Comparison of ENCODE assay signal across 1 mouse cellular context in genomic region chr4:43266623-43267322, GRCm38 (mm10).
TF ChIP-seq lines count a peak whose summit lies in the region.

TSS of gene Atp8b5 (plus strand) at chr4:43267159.

TF ChIP-seq in CH12.LX, 34 proteins besides CTCF, POLR2A, EP300 and RAD21 (continued from another document):
- TF ChIP-seq MAX (IDR thresholded peaks at IDR 0.05; ENCODE audit: low read length) (0 out of 2 replicates have a peak, but pooled peaks have one; percentile 29), BHLHE40 (IDR thresholded peaks at IDR 0.05; ENCODE audit: low read depth, low read length) (peak; percentile 50; the same call in 1 of the 2 replicates), ZC3H11A (IDR thresholded peaks at IDR 0.05; ENCODE audit: low read depth, low read length) (peak; percentile 15; the same call in 1 of the 2 replicates), TBP (conservative IDR thresholded peaks at IDR 0.05; ENCODE audit: low read depth, low read length) (no peak), KAT2A (IDR thresholded peaks at IDR 0.05; ENCODE audit: insufficient replicate concordance, low read length) (no peak), UBTF (IDR thresholded peaks at IDR 0.05; ENCODE audit: low read depth, low read length) (no peak), SIN3A (IDR thresholded peaks at IDR 0.05; ENCODE audit: low read length) (no peak), HCFC1 (IDR thresholded peaks at IDR 0.05; ENCODE audit: low read depth, low read length) (peak; percentile 53; the same call in 1 of the 2 replicates), ZKSCAN1 (IDR thresholded peaks at IDR 0.05; ENCODE audit: borderline replicate concordance, low read depth, low read length) (no peak), PAX5 (IDR thresholded peaks at IDR 0.05; ENCODE audit: low read length) (no peak), MYC (IDR thresholded peaks at IDR 0.05; ENCODE audit: low read depth, low read length) (peak; percentile 74; the same call in 1 of the 2 replicates), IRF4 (IDR thresholded peaks at IDR 0.05; ENCODE audit: low read depth, low read length) (no peak; the same call in 1 of the 2 replicates), ELF1 (IDR thresholded peaks at IDR 0.05; ENCODE audit: low read depth, low read length) (peak; percentile 72)
